Mouse (Mus musculus) hindbrain, postnatal 0 days (tissue): ENCODE measurements at regions not wholly inside any gene's neighbourhood (a gene's known extent, or its start where the extent isn't known, plus 50 kb on each side); places are given as distances from the start of the nearest gene placed in this dataset.
A peak's percentile ranks its signal among the peaks of the same experiment; 100 is the strongest.

ENCODE experiments used
- ATAC-seq: fragments of 200-750 bp; cut with Nextera tagmentation; 2 replicates; pipeline ENCODE4 v1.8.0; 2017; ENCODE audit warnings: mild to moderate bottlenecking, moderate TSS enrichment, moderate library complexity
- DNase-seq: peaks from one replicate; pipeline ENCODE4 v3.0.0-alpha.2; 2015; ENCODE audit warnings: low spot score
- H3K27ac ChIP-seq: fragments of 300-500 bp; sonication (generic); 2 replicates; pipeline ENCODE4 v1.5.1; 2014; ENCODE audit warnings: mild to moderate bottlenecking
- H3K27me3 ChIP-seq: fragments of 300-500 bp; sonication (generic); 2 replicates; pipeline ENCODE4 v1.6.1; 2014; ENCODE audit warnings: low read length, mixed read lengths; ENCODE audit not compliant: insufficient read depth
- H3K36me3 ChIP-seq: fragments of 300-500 bp; sonication (generic); 2 replicates; pipeline ENCODE4 v1.6.1; 2014; ENCODE audit warnings: low read length, mixed read lengths; ENCODE audit not compliant: insufficient read depth
- H3K4me1 ChIP-seq: fragments of 300-500 bp; sonication (generic); 2 replicates; pipeline ENCODE4 v1.6.1; 2014; ENCODE audit warnings: antibody characterized with exemption, low read length, mixed read lengths; ENCODE audit not compliant: insufficient read depth
- H3K4me2 ChIP-seq: fragments of 300-500 bp; sonication (generic); 2 replicates; pipeline ENCODE4 v1.6.1; 2014; ENCODE audit warnings: low read depth, mild to moderate bottlenecking, low read length, moderate library complexity, mixed read lengths
- H3K4me3 ChIP-seq: fragments of 300-500 bp; sonication (generic); 2 replicates; pipeline ENCODE4 v1.5.1; 2014; ENCODE audit warnings: low read length
- H3K9ac ChIP-seq: fragments of 300-500 bp; sonication (generic); replicated peaks from 2 replicates; pipeline ENCODE4 v1.6.1; 2014; ENCODE audit warnings: mild to moderate bottlenecking, low read length, moderate library complexity, mixed read lengths
- H3K9me3 ChIP-seq: fragments of 300-500 bp; sonication (generic); 2 replicates; pipeline ENCODE4 v1.6.1; 2016; ENCODE audit warnings: low read length, mixed read lengths
- CTCF ChIP-seq: IDR thresholded peaks from 2 replicates; pipeline ENCODE4 v1.5.1; 2016; ENCODE audit warnings: antibody characterized with exemption, control low read depth, low read depth
- WGBS: fragments of 180-500 bp; shearing (Covaris S2); extraction: QIAGEN DNeasy Blood & Tissue Kit; methylation state at CpG from one replicate; pipeline ENCODE4 v1.1.7; 2014; 5-methylcytosine and 5-hydroxymethylcytosine counted together

DNA sequence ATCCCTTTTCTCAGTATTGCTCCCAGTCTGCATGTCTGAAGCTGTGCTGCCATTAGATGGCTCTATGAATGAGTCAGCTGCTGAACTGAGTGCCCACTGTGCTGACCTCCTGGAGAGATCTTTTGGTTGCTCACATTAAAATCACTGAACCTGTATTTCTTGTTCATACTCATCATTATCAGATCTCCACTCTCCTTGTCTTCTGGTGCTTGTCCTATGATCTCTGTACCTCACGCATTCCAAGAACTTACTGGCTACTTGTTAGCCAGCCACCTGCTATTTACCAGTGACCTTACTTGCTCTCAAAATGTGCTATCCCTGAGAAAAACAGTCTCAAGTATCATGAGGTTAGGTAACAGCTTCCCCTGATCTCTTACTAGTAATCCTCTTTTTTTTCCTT lies 123.4 kb upstream of the Nox4 start:
- no peaks in the 10 kb centered on the region for H3K4me1 ChIP-seq
- no peak overlapping the region for H3K4me3 ChIP-seq
- H3K4me2 ChIP-seq = no peak overlapping the region
- no peaks in the 10 kb centered on the region for H3K27me3 ChIP-seq
- 90% methylated on average over 1 of the region's 1 CpGs for WGBS
- H3K9ac ChIP-seq = no peak overlapping the region
- ATAC-seq (no peak), DNase-seq (no peak)
- no peak for TF ChIP-seq CTCF
- H3K36me3 ChIP-seq = no peaks in the 10 kb centered on the region
- H3K27ac ChIP-seq = no peak overlapping the region
- no peaks in the 10 kb centered on the region for H3K9me3 ChIP-seq

- no peaks in the 10 kb centered on the region for H3K36me3 ChIP-seq
- H3K27me3 ChIP-seq = no peaks in the 10 kb centered on the region
- no peak for TF ChIP-seq CTCF
- no peak overlapping the region for H3K4me2 ChIP-seq
- no peak overlapping the region for H3K4me3 ChIP-seq
- H3K9ac ChIP-seq = no peak overlapping the region
- DNase-seq = no peak
- no peak for ATAC-seq
- no peaks in the 10 kb centered on the region for H3K4me1 ChIP-seq
- H3K27ac ChIP-seq = no peak overlapping the region
- WGBS = 74% methylated on average over 1 of the region's 1 CpGs
- no peaks in the 10 kb centered on the region for H3K9me3 ChIP-seq
Observed at GRCm38 (mm10) chr7:87145896-87146295, 100.0 kb upstream of the Nox4 start.

GRCm38 (mm10) chr7:87147703-87148102 lies 98.2 kb upstream of the Nox4 start:
- WGBS = 69% methylated on average over 3 of the region's 3 CpGs

GRCm38 (mm10) chr7:87148681-87149080 lies 97.2 kb upstream of the Nox4 start:
- no peak for TF ChIP-seq CTCF
- Histone ChIP-seq H3K27ac (no peak overlapping the region), H3K4me3 (no peak overlapping the region), H3K9ac (no peak overlapping the region), H3K9me3 (no peaks in the 10 kb centered on the region), H3K4me2 (no peak overlapping the region), H3K27me3 (no peaks in the 10 kb centered on the region), H3K4me1 (no peaks in the 10 kb centered on the region), H3K36me3 (no peaks in the 10 kb centered on the region)
- no peak for DNase-seq
- no peak for ATAC-seq
- WGBS = 23% methylated on average over 1 of the region's 1 CpGs

More at GRCm38 (mm10) chr7:87147703-87148102, 98.2 kb upstream of the Nox4 start:
- no peak for TF ChIP-seq CTCF
- H3K9ac ChIP-seq = no peak overlapping the region
- H3K27ac ChIP-seq = no peak overlapping the region
- no peaks in the 10 kb centered on the region for H3K36me3 ChIP-seq
- no peaks in the 10 kb centered on the region for H3K4me1 ChIP-seq
- H3K4me2 ChIP-seq = no peak overlapping the region
- no peak overlapping the region for H3K4me3 ChIP-seq
- no peak for ATAC-seq
- no peaks in the 10 kb centered on the region for H3K27me3 ChIP-seq
- no peak for DNase-seq
- no peaks in the 10 kb centered on the region for H3K9me3 ChIP-seq

- TF ChIP-seq CTCF = no peak
- Histone ChIP-seq H3K27me3 (no peaks in the 10 kb centered on the region), H3K4me1 (no peaks in the 10 kb centered on the region), H3K9me3 (no peaks in the 10 kb centered on the region), H3K36me3 (no peaks in the 10 kb centered on the region), H3K9ac (no peak overlapping the region), H3K4me2 (no peak overlapping the region), H3K27ac (no peak overlapping the region), H3K4me3 (no peak overlapping the region)
- ATAC-seq (no peak), DNase-seq (no peak)
Observed at GRCm38 (mm10) chr7:87150991-87151390, 94.9 kb upstream of the Nox4 start.

- DNase-seq = peak; percentile 52
- H3K4me1 ChIP-seq = no peaks in the 10 kb centered on the region
- WGBS = 24% methylated on average over 2 of the region's 2 CpGs
Observed at GRCm38 (mm10) chr7:87186443-87187153, 59.3 kb upstream of the Nox4 start.

GRCm38 (mm10) chr7:87195647-87196046 lies 50.2 kb upstream of the Nox4 start:
- H3K36me3 ChIP-seq = no peaks in the 10 kb centered on the region
- H3K27me3 ChIP-seq = no peaks in the 10 kb centered on the region
- no peaks in the 10 kb centered on the region for H3K4me1 ChIP-seq
- H3K4me3 ChIP-seq = no peak overlapping the region
- no peak overlapping the region for H3K27ac ChIP-seq
- no peak for DNase-seq
- H3K9me3 ChIP-seq = no peaks in the 10 kb centered on the region
- no peak for ATAC-seq
- no peak for TF ChIP-seq CTCF
- WGBS = 63% methylated on average over 1 of the region's 1 CpGs
- H3K9ac ChIP-seq = no peak overlapping the region
- H3K4me2 ChIP-seq = no peak overlapping the region

More at GRCm38 (mm10) chr7:87186443-87187153, 59.3 kb upstream of the Nox4 start:
- peak; percentile 83 for ATAC-seq
- Histone ChIP-seq H3K27me3 (no peaks in the 10 kb centered on the region), H3K9me3 (no peaks in the 10 kb centered on the region), H3K9ac (no peak overlapping the region), H3K36me3 (no peaks in the 10 kb centered on the region), H3K4me3 (no peak overlapping the region), H3K27ac (no peak overlapping the region), H3K4me2 (no peak overlapping the region)
- TF ChIP-seq CTCF = no peak
